Mouse (Mus musculus): ENCODE measurements at regions not wholly inside any gene's neighbourhood (a gene's known extent, or its start where the extent isn't known, plus 50 kb on each side); places are given as distances from the start of the nearest gene placed in this dataset.

GRCm38 (mm10) chr6:54763669-54764068 is 53.0 kb upstream of the Znrf2 start:
- TF ChIP-seq FLI1 (IDR thresholded peaks at IDR 0.05; ENCODE audit: low read length): no peak
- no peak for TF ChIP-seq GATA1 (IDR thresholded peaks at IDR 0.05; ENCODE audit: borderline replicate concordance, low read length)

All from megakaryocyte, embryonic 14.5 days (primary cell).